Mouse (Mus musculus) kidney, postnatal 14 days (tissue): ENCODE measurements around the gene Slc5a1.
A peak's percentile ranks its signal among the peaks of the same experiment; 100 is the strongest.

Experiments used
- DNase-seq: peaks from one replicate; pipeline ENCODE4 v3.0.0; 2022; ENCODE audit warnings: mixed read lengths

Gene Slc5a1

DNA sequence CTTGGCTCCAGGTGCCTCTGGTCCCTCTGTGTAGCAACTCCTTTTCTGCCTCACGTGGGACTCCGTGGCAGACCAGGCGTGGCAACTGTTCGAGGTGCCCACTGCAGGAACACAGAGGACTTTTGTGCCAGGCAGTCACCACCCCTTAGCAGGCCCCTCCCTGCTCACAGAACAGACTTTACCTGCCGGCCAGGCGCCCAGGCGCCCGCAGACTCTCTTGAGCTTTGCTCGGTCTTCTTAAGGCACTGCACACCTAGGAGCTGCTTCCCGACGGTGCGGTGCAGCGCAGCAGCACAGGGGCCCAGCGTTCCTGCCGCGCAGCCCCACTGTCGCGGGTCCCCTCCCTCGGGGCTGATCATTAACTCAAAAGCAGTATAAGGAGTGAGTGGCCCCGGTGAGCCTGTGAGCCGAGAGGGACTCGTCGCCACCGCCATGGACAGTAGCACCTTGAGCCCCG lies at the start of gene Slc5a1:
Gene Slc5a1 (plus strand): TSS at position 195 of the 457 bp plus-strand sequence.
- DNase-seq = peak; percentile 71

DNA sequence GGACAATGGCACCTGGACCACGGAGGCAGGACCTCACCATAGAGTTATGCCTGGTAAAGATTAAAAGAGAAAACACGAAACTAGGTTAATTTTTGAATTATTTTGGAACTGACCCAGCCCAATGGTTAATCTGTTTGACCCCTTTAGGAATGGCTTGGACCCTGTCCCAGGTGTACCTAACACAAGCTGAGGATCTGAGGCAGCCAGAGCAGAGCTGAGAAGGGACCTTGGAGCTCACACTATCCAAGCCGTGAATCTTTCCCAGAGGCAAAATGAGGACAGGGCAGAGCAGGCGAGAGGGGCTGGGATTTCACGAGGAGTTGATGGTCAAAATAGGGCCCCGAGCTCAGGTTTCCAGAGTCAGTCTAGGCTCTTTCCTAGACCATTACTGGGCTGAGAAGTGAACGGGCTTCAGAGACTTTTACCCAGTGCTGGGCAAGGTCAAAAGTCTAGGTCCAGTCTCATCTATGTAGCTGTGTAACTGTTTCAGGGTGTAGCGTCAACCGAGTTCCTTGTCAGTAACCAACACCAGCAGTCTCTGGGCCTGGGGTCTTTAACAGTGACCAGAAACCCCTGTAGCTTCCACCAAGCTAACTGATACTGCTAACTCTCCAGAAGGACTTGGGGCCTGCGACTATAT lies 47.8 kb upstream of the Slc5a1 start:
- DNase-seq = peak; percentile 84

DNA sequence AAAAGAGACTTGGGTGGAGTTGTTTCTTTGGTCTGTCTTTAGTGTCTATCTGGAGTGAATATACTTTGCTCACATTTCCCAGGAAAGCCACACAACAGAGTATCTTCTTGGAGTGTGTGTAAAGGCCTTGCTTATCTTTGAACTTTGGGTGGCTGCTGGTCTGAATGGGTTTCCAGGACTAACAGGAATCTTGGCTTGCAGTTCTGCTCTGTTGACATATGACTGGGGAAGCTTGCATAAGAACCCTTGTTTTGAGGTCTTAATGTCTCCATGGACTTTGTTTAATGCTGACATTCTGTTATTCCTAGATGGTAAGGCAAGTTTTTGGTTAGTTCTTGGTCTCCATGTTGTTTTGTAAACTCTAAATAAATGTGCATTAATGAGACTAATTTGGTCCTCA lies 33.9 kb upstream of the Slc5a1 start:
- no peak for DNase-seq

DNA sequence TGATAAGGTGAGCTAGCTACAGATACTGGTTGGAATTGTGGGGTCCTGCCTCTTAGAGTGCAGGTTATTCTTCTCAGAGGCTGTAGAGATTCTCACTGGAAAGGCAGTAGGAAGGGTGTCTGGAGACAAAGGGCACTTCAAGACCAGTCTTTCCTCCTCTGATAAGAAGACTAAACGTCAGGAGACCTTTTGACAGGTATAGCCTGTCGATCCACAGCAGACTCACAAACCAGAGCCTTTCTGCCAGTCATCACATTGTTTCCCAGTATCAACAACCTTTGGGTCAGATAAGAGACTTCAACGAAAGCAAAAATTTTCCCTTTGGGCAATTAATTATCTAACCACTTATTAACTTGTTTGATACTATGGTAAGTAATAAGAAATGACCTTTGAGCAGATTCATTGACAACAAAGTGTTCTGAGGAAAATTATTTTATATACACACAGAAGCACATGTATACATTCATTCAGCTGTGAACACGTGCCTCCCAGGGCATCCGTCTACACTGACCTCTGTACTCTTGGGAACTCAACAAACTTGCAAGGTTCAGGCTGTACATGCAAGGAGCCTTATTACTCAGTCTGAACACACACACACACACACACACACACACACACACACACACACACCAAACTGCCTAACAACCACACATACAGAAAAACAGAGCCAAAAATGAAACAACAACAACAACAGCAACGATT lies 27.4 kb upstream of the Slc5a1 start:
- DNase-seq = no peak

DNA sequence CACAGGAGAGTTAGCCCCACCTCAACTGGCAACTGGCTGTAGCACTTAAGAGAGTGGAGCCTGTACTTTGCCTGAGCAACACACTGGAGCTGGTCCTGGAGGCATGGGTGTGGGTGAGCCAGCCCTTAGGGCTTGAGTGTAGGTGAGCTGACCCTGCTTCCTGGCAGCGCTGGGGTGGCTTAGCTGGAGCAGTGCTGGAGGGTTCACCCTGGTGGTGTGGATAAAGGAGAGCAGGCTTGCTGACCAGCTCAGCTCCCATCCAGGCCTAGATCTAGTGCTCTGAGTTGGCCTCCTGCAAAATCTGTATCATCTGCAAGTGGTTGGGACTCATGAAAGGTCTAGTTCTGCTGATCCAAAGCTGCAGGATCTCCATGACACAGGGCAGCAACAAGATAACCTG lies 21.1 kb upstream of the Slc5a1 start:
- no peak for DNase-seq

DNA sequence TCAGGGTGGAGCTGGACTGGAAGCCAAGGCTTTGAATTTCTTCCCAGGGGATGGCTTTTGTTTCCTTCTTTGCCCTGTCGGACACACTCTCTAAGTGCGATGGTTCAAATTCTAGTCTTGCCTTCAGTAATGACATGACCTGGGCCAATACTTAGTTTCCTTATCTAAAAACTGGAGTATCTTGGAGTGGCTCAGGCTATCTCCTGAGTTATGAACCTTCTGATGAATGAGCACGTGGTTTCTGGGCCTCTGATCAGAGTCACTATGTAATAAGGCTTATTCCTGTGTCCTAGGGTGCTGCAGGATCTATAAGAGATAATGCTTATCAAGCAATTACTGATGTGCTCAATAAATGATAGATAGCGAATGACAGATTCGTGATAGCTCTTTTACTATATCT lies 19.4 kb upstream of the Slc5a1 start:
- DNase-seq = no peak

DNA sequence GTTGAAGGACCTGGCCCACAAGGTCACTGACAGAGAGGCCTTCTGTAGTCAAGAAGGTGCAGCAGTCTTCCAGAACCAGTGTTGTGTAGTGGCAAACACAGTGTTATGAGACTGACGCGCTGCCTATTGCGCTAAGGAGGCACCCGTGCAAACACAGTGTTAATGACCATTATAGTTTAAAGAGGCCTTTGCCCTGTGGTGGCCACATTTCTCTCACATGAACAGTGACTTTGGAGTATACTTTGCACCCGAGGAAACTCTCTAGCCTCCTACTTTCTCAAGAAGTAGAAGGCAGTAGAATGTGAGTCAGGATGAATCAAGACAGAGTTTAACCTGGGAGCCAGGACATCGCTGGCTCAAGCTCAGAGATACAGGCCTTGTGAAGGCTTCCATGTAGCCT lies 12.7 kb upstream of the Slc5a1 start:
- DNase-seq = peak; percentile 13

DNA sequence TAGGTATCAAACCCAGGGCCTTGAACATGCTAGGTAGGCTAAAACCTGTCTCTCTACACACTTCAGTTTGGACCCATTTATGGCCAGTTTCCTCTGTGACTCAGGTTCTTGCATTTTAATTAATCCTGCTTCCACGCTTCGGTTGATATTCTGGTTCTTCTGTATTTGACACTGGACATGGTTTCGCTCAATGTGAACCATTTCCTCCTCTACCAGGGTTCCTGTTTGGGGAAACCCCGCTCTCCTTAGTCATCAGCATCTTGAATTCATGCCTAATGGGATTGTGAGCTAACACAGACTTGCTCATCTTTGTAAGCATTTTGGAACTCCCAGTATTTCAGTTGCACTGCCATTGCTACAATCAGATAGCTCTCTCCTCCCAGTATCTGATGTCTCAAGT lies 8.7 kb upstream of the Slc5a1 start:
- no peak for DNase-seq

DNA sequence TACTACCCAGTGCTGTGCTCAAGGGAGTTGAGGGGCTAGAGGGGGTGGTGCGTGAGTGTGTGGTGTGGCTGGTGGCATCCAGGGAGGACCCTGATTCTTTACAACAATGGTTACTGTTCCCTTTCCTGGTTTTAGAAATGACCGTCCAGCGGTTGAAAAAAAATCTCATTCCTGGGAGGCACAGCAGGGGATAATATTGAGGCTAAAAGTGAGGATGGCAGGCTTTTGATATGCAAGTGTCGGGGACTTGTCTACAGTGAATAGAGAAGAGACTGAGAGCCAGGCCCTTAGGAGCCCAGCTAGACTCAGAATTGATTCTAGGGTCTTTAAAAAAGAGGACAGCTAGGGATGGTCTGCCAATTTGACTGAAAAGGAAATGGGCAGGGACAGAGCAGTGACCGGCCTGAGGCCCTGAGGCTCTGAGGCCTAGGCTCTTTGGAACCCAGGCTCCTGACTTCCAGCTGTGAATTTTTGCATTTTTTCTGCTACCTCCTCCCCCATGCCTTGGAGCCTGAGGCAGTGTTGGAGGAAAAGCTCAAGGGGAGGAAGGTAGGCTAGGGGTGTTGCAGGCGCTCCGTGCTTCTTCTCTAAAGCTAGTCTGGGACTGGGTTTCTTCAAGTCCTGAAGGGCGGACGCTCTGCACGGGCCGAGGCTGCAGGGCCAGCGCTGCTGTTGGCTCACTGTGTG lies 1.5 kb upstream of the Slc5a1 start:
- no peak for DNase-seq

DNA sequence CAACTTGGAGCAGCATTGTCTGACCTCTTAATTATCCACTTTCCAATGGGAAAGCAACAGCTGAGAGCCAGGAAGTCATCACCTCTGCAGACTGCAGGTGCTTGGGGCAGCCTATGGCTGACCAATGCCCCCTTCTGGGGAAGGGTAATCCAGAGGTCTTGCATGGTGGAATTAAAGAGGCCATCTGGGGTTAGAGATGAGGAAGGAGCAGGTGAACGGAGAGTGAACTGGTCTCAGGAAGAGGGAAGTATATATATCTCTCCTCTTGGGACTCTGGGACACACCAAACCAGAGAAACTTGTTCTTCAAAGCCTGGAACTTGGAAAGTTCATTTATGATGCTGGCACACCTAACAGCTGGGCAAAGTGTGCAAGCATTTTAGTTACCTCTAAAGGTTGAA lies 857 bp downstream of the Slc5a1 start:
- DNase-seq = peak; percentile 48

DNA sequence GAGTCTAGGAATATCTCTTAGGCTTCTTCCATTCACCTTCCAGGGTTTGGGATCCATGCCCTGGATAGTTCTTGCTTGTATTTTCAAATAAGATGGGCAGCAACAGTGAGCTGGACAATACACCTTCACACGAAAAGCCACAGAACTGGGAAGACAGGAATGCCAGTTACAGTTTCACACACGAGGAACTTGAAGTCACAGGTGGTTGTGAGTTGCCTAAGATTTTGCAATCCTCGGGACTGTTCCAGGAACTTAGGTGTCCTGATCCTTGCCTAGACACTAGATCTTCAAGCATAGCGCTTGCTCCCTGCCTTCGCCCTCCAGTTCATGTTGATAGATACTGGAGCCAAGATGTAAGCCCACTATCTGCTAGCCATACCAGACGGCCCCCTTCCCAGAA lies 1.6 kb downstream of the Slc5a1 start:
- no peak for DNase-seq

DNA sequence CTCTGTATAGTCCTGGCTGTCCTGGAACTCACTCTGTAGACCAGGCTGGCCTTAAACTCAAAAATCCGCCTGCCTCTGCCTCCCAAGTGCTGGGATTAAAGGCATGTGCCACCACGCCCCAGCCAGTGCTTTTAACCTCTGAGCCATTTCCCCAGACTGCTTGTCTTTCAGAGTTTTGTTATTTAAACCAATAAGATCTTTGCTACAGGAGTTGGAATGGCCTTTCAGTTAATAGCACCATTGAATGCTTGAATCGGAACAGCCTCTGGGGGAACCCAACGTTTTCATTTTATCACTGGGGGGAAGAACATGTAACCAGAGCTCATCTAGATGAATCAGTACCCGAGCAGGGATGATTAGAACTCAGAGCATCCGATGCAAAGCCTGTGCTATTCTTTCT lies 3.0 kb downstream of the Slc5a1 start:
- no peak for DNase-seq

DNA sequence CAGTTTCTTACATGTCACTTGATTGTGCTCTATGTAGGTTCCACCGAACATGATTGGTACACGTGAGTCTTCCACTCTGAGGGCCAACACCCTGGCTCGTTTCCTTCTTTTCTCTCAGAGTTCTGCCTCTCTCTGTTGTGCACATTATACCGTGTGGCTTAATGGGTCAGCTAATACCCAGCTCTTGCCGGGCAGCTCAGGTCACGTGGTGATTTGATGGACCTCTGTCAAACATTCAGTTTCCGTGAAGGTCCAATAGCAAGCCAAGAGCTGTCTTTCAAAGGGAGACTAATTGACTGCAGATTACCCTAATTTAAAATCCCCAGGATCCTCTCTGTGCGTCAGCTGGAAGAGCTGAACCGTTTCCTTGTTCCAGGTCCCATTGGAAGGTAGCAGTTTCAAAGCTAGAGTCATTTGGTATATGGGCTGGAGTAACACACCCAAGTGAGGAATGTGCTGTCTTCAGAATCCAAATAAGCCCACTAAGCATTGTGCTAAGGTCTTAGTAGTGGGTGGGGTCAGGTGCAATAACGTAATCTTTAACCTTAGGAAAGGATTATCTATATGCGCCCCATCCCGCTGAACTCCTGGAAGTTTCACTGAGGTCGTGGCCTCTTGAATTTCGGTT lies 3.9 kb downstream of the Slc5a1 start:
- no peak for DNase-seq

DNA sequence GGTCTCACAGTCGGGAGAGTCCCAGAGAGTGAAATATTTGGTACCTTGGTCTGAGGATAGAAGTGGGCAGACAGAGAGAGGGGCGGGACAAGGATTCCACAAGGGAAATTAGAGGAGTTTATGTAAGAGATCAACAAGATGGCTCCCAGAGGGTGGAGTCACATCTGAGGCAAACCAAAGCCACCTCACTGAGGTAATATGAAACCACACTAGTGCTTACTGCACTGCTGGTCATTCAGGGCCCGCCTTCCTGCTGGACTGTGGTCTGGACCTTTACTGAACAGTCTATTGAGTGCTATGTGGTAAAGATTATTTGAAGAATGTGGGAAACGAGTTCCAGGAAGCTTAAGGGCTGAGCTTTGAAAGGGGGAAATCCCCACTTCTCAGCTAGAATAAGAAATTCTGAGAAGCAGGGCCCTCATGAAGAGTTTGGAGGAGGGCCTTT lies 17.9 kb downstream of the Slc5a1 start:
- peak; percentile 20 for DNase-seq

DNA sequence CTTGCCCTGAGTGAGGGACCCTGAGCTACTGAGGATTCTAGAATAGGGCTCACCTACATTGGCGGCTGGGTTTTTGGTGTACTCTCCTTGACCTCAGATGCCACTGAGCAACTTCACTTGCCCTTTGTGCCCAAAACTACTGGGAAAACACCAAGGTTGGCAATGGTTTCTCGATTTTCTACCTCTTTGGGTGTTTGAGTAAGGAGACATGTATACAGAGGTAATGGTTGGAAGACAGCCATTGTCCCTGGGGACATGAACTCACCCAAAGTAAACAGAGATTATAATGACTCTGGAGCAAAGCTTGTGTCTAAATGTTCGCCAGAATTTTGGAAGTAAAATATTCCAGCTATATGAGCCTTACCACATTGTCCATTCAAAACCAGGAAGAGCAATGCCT lies 19.6 kb downstream of the Slc5a1 start:
- DNase-seq = no peak

DNA sequence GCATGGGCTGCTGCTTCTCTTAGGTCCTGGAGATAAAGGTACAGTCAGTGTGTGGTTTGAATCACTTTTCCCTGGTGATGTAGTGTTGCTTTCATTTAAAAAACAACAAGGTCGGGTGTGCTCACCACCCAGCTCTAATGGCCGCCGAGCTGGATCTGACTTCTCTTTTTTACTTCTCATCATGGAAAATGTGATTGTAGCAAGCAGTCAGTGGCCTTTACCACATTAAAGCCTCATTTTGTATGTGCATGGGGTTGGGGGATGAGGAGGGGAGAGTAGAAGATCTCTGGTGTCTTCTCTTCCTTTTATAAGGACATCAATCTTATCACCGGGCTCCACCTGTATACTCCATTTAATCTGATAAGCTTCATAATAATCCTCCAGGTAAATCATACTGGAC lies 21.3 kb downstream of the Slc5a1 start:
- DNase-seq = no peak

DNA sequence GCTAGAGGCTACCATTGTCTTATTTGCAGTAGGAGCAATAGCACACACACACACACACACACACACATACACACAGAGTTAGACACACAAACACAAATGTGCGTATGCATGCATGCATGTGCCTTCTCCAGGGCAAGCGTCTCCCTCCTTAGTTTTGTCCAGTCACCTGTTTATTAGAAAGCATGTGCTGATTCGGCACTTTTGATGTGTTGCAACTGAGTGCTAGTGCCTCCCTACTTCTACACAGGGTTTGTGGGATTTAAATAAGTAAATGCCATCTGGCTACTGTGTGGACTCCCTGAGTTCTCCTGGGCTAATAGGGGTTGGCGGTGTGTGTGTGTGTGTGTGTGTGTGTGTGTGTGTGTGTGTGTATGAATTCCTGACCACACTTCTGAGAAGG lies 30.1 kb downstream of the Slc5a1 start:
- no peak for DNase-seq

DNA sequence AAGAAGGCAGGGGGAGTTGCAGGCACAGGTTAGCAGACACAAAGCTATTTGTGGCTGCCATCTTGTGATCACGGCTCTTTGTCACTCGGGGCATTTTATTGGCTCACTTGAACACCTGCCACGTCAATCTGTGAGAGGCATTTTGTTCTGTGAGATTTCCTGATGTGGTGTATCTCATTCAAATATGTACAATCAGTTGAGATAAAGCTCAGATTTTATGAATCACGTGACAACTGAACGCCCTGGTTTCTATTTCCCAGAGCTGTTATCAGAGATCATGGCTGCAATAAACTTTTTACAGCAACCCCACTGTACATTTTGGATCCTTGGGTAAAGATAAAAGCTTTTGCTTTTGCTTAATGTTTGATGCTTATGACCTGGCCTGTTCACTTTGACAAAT lies 31.6 kb downstream of the Slc5a1 start:
- DNase-seq = no peak

DNA sequence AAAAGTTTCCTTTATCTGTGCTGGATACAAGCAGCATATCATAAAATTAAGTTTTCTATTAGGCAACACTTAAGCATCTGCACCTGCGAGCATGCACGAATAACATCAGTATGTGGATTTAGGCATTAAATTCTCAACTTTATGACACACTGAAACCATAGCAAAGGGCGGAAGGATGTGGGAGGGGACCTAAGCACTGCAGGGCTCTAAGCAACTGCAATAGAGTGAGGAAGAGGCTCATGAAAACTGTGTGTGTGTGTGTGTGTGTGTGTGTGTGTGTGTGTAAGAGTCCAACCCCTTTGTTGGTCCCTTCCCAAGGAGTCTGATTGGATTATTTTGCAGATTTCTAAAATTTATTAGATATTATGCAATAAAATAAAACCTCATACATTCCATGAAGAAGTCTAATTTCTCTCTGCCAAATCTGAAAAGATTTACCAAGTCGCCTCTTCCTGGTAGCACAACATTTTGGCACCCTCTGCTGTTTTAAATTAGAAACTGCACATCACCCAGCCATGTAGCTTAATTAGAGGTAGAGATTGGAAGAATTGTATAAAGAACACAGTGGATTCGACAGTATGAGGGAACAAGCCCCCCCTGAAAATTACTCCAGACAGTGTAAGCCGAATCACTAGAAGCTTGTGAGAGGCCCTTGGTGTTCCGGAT lies 38.9 kb downstream of the Slc5a1 start:
- peak; percentile 73 for DNase-seq

DNA sequence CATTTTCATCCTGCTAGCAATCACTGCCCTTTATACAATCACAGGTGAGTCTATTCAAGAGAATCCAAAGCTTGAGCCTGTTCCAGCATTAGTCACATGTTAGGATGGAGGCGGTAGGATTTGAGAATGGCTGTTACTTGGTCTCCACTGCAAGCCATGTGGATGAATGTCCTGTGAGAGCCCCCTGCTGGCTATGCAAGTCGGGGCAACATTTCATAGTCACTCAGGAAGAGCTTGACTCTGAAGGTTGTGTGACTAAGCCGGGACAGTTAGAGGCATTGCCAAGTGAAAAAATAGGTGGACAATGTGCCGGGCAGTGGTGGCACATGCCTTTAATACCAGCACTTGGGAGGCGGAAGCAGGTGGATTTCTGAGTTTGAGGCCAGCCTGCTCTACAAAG lies 40.0 kb downstream of the Slc5a1 start:
- peak; percentile 38 for DNase-seq

DNA sequence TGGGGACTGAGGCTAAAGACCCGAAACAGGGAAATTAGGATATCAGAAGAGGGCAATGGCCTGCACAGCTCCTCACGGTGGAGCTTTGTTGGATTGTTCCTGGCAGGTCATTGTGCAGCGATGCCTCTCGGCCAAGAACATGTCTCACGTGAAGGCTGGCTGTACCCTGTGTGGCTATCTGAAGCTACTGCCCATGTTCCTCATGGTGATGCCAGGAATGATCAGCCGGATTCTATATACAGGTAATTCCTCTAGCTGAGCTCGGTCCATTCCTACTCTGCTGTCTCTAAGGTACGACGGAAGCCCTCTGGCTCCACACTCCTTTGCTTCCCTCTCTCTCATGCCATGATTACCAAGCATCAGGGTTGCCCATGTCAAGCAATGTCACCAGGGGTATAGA lies 42.8 kb downstream of the Slc5a1 start:
- no peak for DNase-seq

DNA sequence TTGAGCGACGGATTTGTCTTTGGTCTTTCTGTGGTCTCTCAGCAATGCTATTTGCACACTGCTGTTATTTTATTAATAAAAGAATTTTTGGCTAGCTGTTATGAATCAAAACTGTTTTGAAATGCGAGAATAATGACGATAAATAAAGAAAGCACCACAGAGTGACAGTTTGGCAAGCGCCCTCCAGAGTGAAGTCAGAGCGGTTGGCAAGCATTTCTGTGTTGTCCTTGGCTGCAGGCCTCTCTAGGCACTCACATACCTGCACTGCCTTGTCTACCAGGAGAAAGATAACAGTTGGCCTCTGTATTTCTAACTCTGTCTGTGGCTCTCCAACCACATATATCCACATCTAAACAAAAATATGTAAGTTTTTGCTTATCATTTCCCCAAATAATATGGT lies 43.7 kb downstream of the Slc5a1 start:
- peak; percentile 17 for DNase-seq

DNA sequence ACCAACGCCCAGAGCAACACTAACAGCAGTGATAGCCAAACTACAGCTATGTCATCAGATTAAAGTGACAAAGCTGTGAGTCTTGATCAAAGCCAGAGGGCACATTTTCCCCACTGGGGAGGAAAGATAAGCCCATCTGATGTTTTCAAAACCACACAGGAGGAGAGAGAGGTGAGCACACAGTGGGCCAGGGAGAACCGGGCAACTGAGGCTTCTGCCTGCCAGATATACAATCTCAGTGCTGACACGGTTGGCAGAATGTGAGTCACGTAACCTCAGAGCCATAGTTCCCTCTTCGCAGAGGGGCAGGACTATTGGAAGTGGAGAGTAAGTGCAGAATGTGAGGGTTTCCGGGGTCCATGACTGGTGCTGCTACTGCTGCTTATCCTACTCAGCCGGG lies 89.5 kb downstream of the Slc5a1 start:
- no peak for DNase-seq
